Mouse (Mus musculus): Measurements from ENCODE around the gene Clint1.

Gene Clint1

GRCm38 (mm10) chr11:45851516-45852123 lies at the start of gene Clint1:
Gene Clint1, plus strand, starts transcription at chr11:45852051.
- in situ Hi-C loops (cut with MboI; ENCODE audit: low pct_unique_long_range_greater_than_20kb in 1 of 2, low sequenced_read_pairs in 2 of 2, unreplicated experiment in 1 of 2): no loop called here

- in situ Hi-C loops (cut with MboI; ENCODE audit: low pct_unique_long_range_greater_than_20kb in 1 of 2, low sequenced_read_pairs in 2 of 2, unreplicated experiment in 1 of 2): no loop called here
These were observed 47.8 kb upstream of the Clint1 start for GRCm38 (mm10) chr11:45804068-45804467.

DNA sequence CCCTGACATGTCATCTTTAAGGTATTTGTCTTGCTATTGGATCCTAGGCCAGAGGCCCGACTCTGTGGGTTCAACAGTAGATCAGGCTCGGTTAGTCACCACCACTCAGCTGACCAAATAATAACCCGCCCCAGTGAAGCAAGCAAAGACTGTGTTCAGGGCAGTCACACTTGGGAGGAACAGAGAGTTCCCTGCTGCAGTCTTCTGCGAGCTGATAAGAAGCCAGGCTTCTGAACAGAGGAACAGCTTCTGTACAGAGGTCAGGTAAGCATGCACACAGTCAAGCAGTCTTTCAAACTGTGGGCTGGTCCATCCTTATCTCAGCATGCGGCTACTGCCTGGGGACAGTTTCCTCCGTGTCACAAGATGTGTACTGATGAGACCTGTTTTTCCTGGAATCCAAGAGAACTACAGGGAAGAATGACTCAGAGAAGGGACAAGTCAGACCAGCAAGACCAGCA lies 46.5 kb upstream of the Clint1 start:
- in situ Hi-C loops (cut with MboI; ENCODE audit: low pct_unique_long_range_greater_than_20kb in 1 of 2, low sequenced_read_pairs in 2 of 2, unreplicated experiment in 1 of 2): no loop called here

- in situ Hi-C loops (cut with MboI; ENCODE audit: low pct_unique_long_range_greater_than_20kb in 1 of 2, low sequenced_read_pairs in 2 of 2, unreplicated experiment in 1 of 2): no loop called here
These were observed 46.0 kb upstream of the Clint1 start for GRCm38 (mm10) chr11:45805810-45806209.

- in situ Hi-C loops (cut with MboI; ENCODE audit: low pct_unique_long_range_greater_than_20kb in 1 of 2, low sequenced_read_pairs in 2 of 2, unreplicated experiment in 1 of 2): no loop called here
These were observed 45.6 kb upstream of the Clint1 start for GRCm38 (mm10) chr11:45806264-45806663.

DNA sequence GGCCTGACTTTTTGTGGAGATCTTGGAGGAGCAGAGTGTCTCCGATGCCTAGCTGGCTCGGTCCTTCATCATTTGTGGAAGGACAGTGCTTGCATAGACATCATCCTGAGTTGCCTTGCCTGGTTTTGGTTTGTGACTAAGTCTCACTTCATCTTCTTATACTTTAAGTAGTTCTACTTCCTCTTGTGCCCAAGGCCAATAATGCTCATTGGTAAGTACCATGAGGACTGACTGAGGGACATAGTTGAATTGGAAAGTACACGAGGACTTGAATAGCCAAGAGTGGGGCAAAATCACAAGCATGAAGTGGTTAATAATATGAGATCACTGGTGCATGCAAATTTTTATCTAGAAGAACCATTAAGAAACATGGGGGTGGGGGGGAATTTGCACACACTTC lies 45.0 kb upstream of the Clint1 start:
- in situ Hi-C loops (cut with MboI; ENCODE audit: low pct_unique_long_range_greater_than_20kb in 1 of 2, low sequenced_read_pairs in 2 of 2, unreplicated experiment in 1 of 2): no loop called here

- in situ Hi-C loops (cut with MboI; ENCODE audit: low pct_unique_long_range_greater_than_20kb in 1 of 2, low sequenced_read_pairs in 2 of 2, unreplicated experiment in 1 of 2): no loop called here
These were observed 44.0 kb upstream of the Clint1 start for GRCm38 (mm10) chr11:45807820-45808219.

GRCm38 (mm10) chr11:45809424-45809823 lies 42.4 kb upstream of the Clint1 start:
- in situ Hi-C loops (cut with MboI; ENCODE audit: low pct_unique_long_range_greater_than_20kb in 1 of 2, low sequenced_read_pairs in 2 of 2, unreplicated experiment in 1 of 2): no loop called here

GRCm38 (mm10) chr11:45810056-45810455 lies 41.8 kb upstream of the Clint1 start:
- in situ Hi-C loops (cut with MboI; ENCODE audit: low pct_unique_long_range_greater_than_20kb in 1 of 2, low sequenced_read_pairs in 2 of 2, unreplicated experiment in 1 of 2): no loop called here

GRCm38 (mm10) chr11:45810805-45811204 lies 41.0 kb upstream of the Clint1 start:
- in situ Hi-C loops (cut with MboI; ENCODE audit: low pct_unique_long_range_greater_than_20kb in 1 of 2, low sequenced_read_pairs in 2 of 2, unreplicated experiment in 1 of 2): no loop called here

GRCm38 (mm10) chr11:45815603-45816002 lies 36.2 kb upstream of the Clint1 start:
- in situ Hi-C loops (cut with MboI; ENCODE audit: low pct_unique_long_range_greater_than_20kb in 1 of 2, low sequenced_read_pairs in 2 of 2, unreplicated experiment in 1 of 2): no loop called here

GRCm38 (mm10) chr11:45816712-45817111 lies 35.1 kb upstream of the Clint1 start:
- in situ Hi-C loops (cut with MboI; ENCODE audit: low pct_unique_long_range_greater_than_20kb in 1 of 2, low sequenced_read_pairs in 2 of 2, unreplicated experiment in 1 of 2): no loop called here

GRCm38 (mm10) chr11:45817996-45818395 lies 33.9 kb upstream of the Clint1 start:
- in situ Hi-C loops (cut with MboI; ENCODE audit: low pct_unique_long_range_greater_than_20kb in 1 of 2, low sequenced_read_pairs in 2 of 2, unreplicated experiment in 1 of 2): no loop called here

DNA sequence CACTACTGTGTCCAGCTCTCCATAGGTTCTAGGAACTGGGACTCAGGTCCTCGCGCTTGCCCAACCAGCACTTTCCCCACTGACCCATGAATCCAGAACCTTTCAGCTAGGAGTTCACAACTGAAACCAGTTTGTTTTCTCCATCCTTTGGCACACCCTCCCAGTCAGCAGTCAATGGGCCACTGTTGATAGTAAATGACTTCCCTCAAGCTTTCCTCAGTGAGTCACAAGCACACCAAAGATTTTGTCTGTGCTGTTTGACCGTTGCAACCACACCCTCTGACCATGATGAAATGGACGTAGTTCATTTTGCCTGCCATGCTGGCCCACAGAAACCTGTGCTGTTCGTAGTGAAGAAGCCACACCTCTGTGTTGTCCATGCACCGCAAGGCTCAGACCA lies 30.9 kb upstream of the Clint1 start:
- in situ Hi-C loops (cut with MboI; ENCODE audit: low pct_unique_long_range_greater_than_20kb in 1 of 2, low sequenced_read_pairs in 2 of 2, unreplicated experiment in 1 of 2): no loop called here

GRCm38 (mm10) chr11:45830112-45830511 lies 21.7 kb upstream of the Clint1 start:
- in situ Hi-C loops (cut with MboI; ENCODE audit: low pct_unique_long_range_greater_than_20kb in 1 of 2, low sequenced_read_pairs in 2 of 2, unreplicated experiment in 1 of 2): no loop called here

- in situ Hi-C loops (cut with MboI; ENCODE audit: low pct_unique_long_range_greater_than_20kb in 1 of 2, low sequenced_read_pairs in 2 of 2, unreplicated experiment in 1 of 2): no loop called here
These were observed 21.0 kb upstream of the Clint1 start for GRCm38 (mm10) chr11:45830743-45831310.

DNA sequence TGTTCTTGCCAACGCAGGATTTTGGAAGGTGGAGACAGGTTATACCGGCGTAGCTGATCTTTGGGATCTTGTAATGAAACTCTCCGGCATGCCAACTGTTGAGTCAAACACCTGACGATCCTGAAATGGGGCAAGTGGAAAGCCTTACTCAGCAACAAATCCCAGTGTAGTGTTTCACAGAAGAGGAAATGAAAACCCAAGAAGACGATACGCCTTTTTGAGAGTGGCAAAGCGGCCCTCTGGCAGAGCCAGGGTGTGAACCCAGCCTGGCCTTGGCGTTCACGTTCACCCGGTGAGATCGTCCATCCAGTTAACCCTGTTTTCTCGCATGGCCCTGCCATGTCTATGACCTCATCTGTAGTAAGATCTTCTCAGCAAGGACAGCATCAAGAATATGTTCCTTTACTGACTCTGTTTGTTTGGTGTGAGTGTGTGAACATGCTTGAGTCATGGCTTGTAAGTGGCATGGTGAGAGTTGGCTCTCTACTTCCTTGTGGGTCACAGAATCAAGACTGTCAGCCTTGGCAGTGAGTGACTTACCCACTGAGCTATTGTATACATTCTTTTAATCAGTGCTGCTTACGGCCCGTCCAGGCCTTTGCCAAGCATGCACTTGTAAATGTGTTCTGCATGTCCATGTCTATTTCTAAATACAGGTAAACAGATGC lies 20.2 kb upstream of the Clint1 start:
- in situ Hi-C loops (cut with MboI; ENCODE audit: low pct_unique_long_range_greater_than_20kb in 1 of 2, low sequenced_read_pairs in 2 of 2, unreplicated experiment in 1 of 2): no loop called here

DNA sequence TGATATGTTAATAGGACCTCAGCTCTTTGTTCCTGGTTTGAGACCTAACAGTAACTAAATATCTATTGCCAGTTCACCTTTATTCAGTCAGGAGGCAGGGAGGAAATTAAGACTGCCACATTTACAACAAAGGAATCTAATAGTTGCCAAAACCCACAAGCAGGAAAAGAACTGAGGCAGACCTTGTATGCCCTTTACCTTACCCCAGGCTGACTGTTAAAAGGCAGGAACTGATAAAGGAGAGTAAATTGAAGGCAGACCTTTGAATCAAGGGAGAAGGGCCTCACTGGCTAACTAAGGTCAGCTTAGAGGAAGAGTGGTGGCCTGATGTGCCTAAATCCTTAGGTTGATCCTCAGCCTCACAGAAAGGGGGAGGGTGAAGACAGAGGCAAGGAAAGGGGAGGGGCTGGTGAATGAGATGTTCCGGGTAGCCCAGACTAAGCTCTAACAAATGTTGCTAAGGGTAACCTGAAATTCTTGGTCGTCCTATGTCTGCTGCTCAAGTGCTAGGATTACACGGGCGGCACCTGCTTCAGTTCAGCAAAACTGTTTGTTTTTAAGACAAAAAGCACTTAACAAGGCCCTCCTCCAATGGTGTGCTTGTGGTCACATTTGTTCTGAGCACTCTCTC lies 16.1 kb upstream of the Clint1 start:
- in situ Hi-C loops (cut with MboI; ENCODE audit: low pct_unique_long_range_greater_than_20kb in 1 of 2, low sequenced_read_pairs in 2 of 2, unreplicated experiment in 1 of 2): no loop called here

DNA sequence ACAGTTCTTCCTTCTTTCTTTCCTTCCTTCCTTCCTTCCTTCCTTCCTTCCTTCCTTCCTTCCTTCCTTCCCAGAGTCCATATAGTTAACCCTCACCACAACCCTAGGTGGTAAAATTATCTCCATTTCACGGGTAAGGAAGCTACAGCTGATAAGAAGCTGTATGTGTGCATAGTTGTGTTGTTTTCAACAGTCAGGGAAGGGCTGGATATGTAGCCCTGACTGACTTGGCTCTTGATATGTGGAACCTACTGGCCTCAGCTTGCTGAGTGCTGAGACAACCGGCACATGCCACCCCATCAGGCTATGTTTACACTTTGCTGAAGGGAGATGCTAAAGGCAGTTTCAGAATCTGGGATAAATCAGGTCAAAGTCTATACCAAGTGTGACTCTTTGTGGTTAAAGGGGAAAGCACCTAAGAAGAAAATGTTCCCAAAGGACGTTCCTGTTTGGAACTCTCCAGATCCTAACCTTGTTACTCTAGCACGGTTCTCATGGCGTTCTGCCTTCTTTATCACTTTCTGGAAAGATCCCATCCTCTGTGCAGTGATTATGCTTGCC lies 14.5 kb upstream of the Clint1 start:
- in situ Hi-C loops (cut with MboI; ENCODE audit: low pct_unique_long_range_greater_than_20kb in 1 of 2, low sequenced_read_pairs in 2 of 2, unreplicated experiment in 1 of 2): no loop called here
